Mouse (Mus musculus): ENCODE measurements around the gene Gm10382. TPM values are rescaled to one million over a fixed set of nuclear protein-coding genes. Genes with fewer than 3 reads are reported as not detected.
"Not testable (repeated sequence)": the region's sequence is repeated elsewhere in the genome, so short reads cannot be mapped to it uniquely, and the experiment has no call there.

Gm10382 gene
- polyA plus RNA-seq, 1 experiment from 2014 or later, result 0.65 TPM

GRCm38 (mm10) chr5:125407020-125407830 is 18.1 kb downstream of the Gm10382 start:
- H3K9ac ChIP-seq (ENCODE audit: low read length), result peak overlapping the region; percentile 46; the same call in 1 of the 2 replicates
- H3K4me3 ChIP-seq (ENCODE audit: low read depth, low read length), result peak overlapping the region; percentile 43
- ATAC-seq (replicated peaks; ENCODE audit: low FRiP score) (no peak), DNase-seq (ENCODE audit: low spot score) (no peak)
- H3K9me3 ChIP-seq (ENCODE audit: control insufficient read depth, low read length), result no peaks in the 10 kb centered on the region
- no peak overlapping the region; the same call in 1 of the 2 replicates for H3K27ac ChIP-seq (ENCODE audit: low read depth, low read length)
- no peaks in the 10 kb centered on the region; the same call in 1 of the 2 replicates for H3K4me1 ChIP-seq (replicated peaks; ENCODE audit: control insufficient read depth, insufficient read depth, low read length)
- no peaks in the 10 kb centered on the region for H3K36me3 ChIP-seq (ENCODE audit: control insufficient read depth, insufficient read depth, low read length)
- 55% methylated on average over 13 of the region's 13 CpGs for WGBS
- H3K27me3 ChIP-seq (ENCODE audit: control insufficient read depth, insufficient read depth, low read length), result no peaks in the 10 kb centered on the region
- H3K4me2 ChIP-seq (ENCODE audit: low read depth, low read length, severe bottlenecking), result peak overlapping the region; percentile 60

GRCm38 (mm10) chr5:125407910-125408575 is 18.9 kb downstream of the Gm10382 start:
- ATAC-seq (replicated peaks; ENCODE audit: low FRiP score) (no peak), DNase-seq (ENCODE audit: low spot score) (no peak)
- no peaks in the 10 kb centered on the region for H3K27me3 ChIP-seq (ENCODE audit: control insufficient read depth, insufficient read depth, low read length)
- H3K36me3 ChIP-seq (ENCODE audit: control insufficient read depth, insufficient read depth, low read length), result no peaks in the 10 kb centered on the region
- H3K9me3 ChIP-seq (ENCODE audit: control insufficient read depth, low read length), result no peaks in the 10 kb centered on the region
- no peak overlapping the region for H3K9ac ChIP-seq (ENCODE audit: low read length)
- WGBS, result 67% methylated on average over 14 of the region's 14 CpGs
- H3K4me2 ChIP-seq (ENCODE audit: low read depth, low read length, severe bottlenecking), result no peak overlapping the region
- H3K4me3 ChIP-seq (ENCODE audit: low read depth, low read length), result no peak overlapping the region
- no peaks in the 10 kb centered on the region; the same call in 1 of the 2 replicates for H3K4me1 ChIP-seq (replicated peaks; ENCODE audit: control insufficient read depth, insufficient read depth, low read length)
- no peak overlapping the region for H3K27ac ChIP-seq (ENCODE audit: low read depth, low read length)

- Histone ChIP-seq H3K36me3 (ENCODE audit: control insufficient read depth, insufficient read depth, low read length) (no peaks in the 10 kb centered on the region), H3K4me2 (ENCODE audit: low read depth, low read length, severe bottlenecking) (peak overlapping the region; percentile 36; the same call in 1 of the 2 replicates), H3K27me3 (ENCODE audit: control insufficient read depth, insufficient read depth, low read length) (no peaks in the 10 kb centered on the region), H3K4me3 (ENCODE audit: low read depth, low read length) (peak overlapping the region; percentile 34), H3K27ac (ENCODE audit: low read depth, low read length) (no peak overlapping the region), H3K4me1 (replicated peaks; ENCODE audit: control insufficient read depth, insufficient read depth, low read length) (no peaks in the 10 kb centered on the region; the same call in 1 of the 2 replicates), H3K9ac (ENCODE audit: low read length) (no peak overlapping the region), H3K9me3 (ENCODE audit: control insufficient read depth, low read length) (no peaks in the 10 kb centered on the region)
- peak; percentile 96 for DNase-seq (ENCODE audit: low spot score)
- ATAC-seq (replicated peaks; ENCODE audit: low FRiP score), result peak; percentile 59
- 0% methylated on average over 13 of the region's 13 CpGs for WGBS
These were observed 19.7 kb downstream of the Gm10382 start for GRCm38 (mm10) chr5:125408842-125409241.

GRCm38 (mm10) chr5:125409348-125410090 is 20.4 kb downstream of the Gm10382 start:
- Histone ChIP-seq H3K4me2 (ENCODE audit: low read depth, low read length, severe bottlenecking) (peak overlapping the region; percentile 36), H3K36me3 (ENCODE audit: control insufficient read depth, insufficient read depth, low read length) (peaks cover under 1% of the 10 kb centered on the region; the same call in 1 of the 2 replicates), H3K9ac (ENCODE audit: low read length) (no peak overlapping the region), H3K27ac (ENCODE audit: low read depth, low read length) (no peak overlapping the region), H3K9me3 (ENCODE audit: control insufficient read depth, low read length) (no peaks in the 10 kb centered on the region), H3K27me3 (ENCODE audit: control insufficient read depth, insufficient read depth, low read length) (no peaks in the 10 kb centered on the region), H3K4me1 (replicated peaks; ENCODE audit: control insufficient read depth, insufficient read depth, low read length) (no peaks in the 10 kb centered on the region; the same call in 1 of the 2 replicates), H3K4me3 (ENCODE audit: low read depth, low read length) (peak overlapping the region; percentile 34)
- 8% methylated on average over 20 of the region's 20 CpGs for WGBS
- DNase-seq (ENCODE audit: low spot score) (peak; percentile 81), ATAC-seq (replicated peaks; ENCODE audit: low FRiP score) (peak; percentile 40; the same call in 1 of the 2 replicates)

- Histone ChIP-seq H3K27me3 (ENCODE audit: control insufficient read depth, insufficient read depth, low read length) (no peaks in the 10 kb centered on the region), H3K9ac (ENCODE audit: low read length) (no peak overlapping the region), H3K4me2 (ENCODE audit: low read depth, low read length, severe bottlenecking) (no peak overlapping the region), H3K9me3 (ENCODE audit: control insufficient read depth, low read length) (no peaks in the 10 kb centered on the region), H3K4me1 (replicated peaks; ENCODE audit: control insufficient read depth, insufficient read depth, low read length) (no peaks in the 10 kb centered on the region; the same call in 1 of the 2 replicates), H3K27ac (ENCODE audit: low read depth, low read length) (no peak overlapping the region), H3K36me3 (ENCODE audit: control insufficient read depth, insufficient read depth, low read length) (peaks cover 10% of the 10 kb centered on the region), H3K4me3 (ENCODE audit: low read depth, low read length) (no peak overlapping the region)
- peak; percentile 82 for DNase-seq (ENCODE audit: low spot score)
- ATAC-seq (replicated peaks; ENCODE audit: low FRiP score), result no peak
- 59% methylated on average over 5 of the region's 5 CpGs for WGBS
These were observed 22.9 kb downstream of the Gm10382 start for GRCm38 (mm10) chr5:125411972-125412530.

GRCm38 (mm10) chr5:125412536-125412935 is 23.4 kb downstream of the Gm10382 start:
- WGBS, result 93% methylated on average over 8 of the region's 8 CpGs
- H3K9me3 ChIP-seq (ENCODE audit: control insufficient read depth, low read length); H3K27me3 ChIP-seq (ENCODE audit: control insufficient read depth, insufficient read depth, low read length); H3K4me1 ChIP-seq (replicated peaks; ENCODE audit: control insufficient read depth, insufficient read depth, low read length); DNase-seq (ENCODE audit: low spot score); H3K4me2 ChIP-seq (ENCODE audit: low read depth, low read length, severe bottlenecking); H3K9ac ChIP-seq (ENCODE audit: low read length); ATAC-seq (replicated peaks; ENCODE audit: low FRiP score); H3K4me3 ChIP-seq (ENCODE audit: low read depth, low read length); H3K27ac ChIP-seq (ENCODE audit: low read depth, low read length): not testable (repeated sequence)
- peaks cover 12% of the 10 kb centered on the region for H3K36me3 ChIP-seq (ENCODE audit: control insufficient read depth, insufficient read depth, low read length)

GRCm38 (mm10) chr5:125413763-125414162 is 24.6 kb downstream of the Gm10382 start:
- peaks cover 17% of the 10 kb centered on the region for H3K36me3 ChIP-seq (ENCODE audit: control insufficient read depth, insufficient read depth, low read length)
- no peak overlapping the region for H3K4me2 ChIP-seq (ENCODE audit: low read depth, low read length, severe bottlenecking)
- DNase-seq (ENCODE audit: low spot score), result no peak
- no peak overlapping the region for H3K27ac ChIP-seq (ENCODE audit: low read depth, low read length)
- ATAC-seq (replicated peaks; ENCODE audit: low FRiP score), result no peak
- H3K9me3 ChIP-seq (ENCODE audit: control insufficient read depth, low read length), result no peaks in the 10 kb centered on the region
- H3K9ac ChIP-seq (ENCODE audit: low read length), result no peak overlapping the region
- H3K27me3 ChIP-seq (ENCODE audit: control insufficient read depth, insufficient read depth, low read length), result no peaks in the 10 kb centered on the region
- 89% methylated on average over 4 of the region's 4 CpGs for WGBS
- H3K4me1 ChIP-seq (replicated peaks; ENCODE audit: control insufficient read depth, insufficient read depth, low read length), result no peaks in the 10 kb centered on the region
- no peak overlapping the region for H3K4me3 ChIP-seq (ENCODE audit: low read depth, low read length)

GRCm38 (mm10) chr5:125416183-125416582 is 27.1 kb downstream of the Gm10382 start:
- WGBS, result 95% methylated on average over 8 of the region's 8 CpGs
- peaks cover 17% of the 10 kb centered on the region for H3K36me3 ChIP-seq (ENCODE audit: control insufficient read depth, insufficient read depth, low read length)

More at GRCm38 (mm10) chr5:125416183-125416582, 27.1 kb downstream of the Gm10382 start:
- no peaks in the 10 kb centered on the region for H3K27me3 ChIP-seq (ENCODE audit: control insufficient read depth, insufficient read depth, low read length)
- no peak for DNase-seq (ENCODE audit: low spot score)
- H3K9me3 ChIP-seq (ENCODE audit: control insufficient read depth, low read length), result no peaks in the 10 kb centered on the region
- H3K4me2 ChIP-seq (ENCODE audit: low read depth, low read length, severe bottlenecking), result no peak overlapping the region
- no peak overlapping the region for H3K4me3 ChIP-seq (ENCODE audit: low read depth, low read length)
- no peaks in the 10 kb centered on the region for H3K4me1 ChIP-seq (replicated peaks; ENCODE audit: control insufficient read depth, insufficient read depth, low read length)
- no peak for ATAC-seq (replicated peaks; ENCODE audit: low FRiP score)
- no peak overlapping the region for H3K9ac ChIP-seq (ENCODE audit: low read length)
- H3K27ac ChIP-seq (ENCODE audit: low read depth, low read length), result no peak overlapping the region

All from forebrain, embryonic 11.5 days (tissue).